Mouse (Mus musculus): ENCODE data around the gene Cckar. TPM values are rescaled to one million over a fixed set of nuclear protein-coding genes. Genes with fewer than 3 reads are reported as not detected.

Cckar gene
- polyA plus RNA-seq (2014; fragmentation: Nextera tagmentation; extraction: Ambion mirVana), result 10.8 and 23.2 TPM in 2 replicates

DNA sequence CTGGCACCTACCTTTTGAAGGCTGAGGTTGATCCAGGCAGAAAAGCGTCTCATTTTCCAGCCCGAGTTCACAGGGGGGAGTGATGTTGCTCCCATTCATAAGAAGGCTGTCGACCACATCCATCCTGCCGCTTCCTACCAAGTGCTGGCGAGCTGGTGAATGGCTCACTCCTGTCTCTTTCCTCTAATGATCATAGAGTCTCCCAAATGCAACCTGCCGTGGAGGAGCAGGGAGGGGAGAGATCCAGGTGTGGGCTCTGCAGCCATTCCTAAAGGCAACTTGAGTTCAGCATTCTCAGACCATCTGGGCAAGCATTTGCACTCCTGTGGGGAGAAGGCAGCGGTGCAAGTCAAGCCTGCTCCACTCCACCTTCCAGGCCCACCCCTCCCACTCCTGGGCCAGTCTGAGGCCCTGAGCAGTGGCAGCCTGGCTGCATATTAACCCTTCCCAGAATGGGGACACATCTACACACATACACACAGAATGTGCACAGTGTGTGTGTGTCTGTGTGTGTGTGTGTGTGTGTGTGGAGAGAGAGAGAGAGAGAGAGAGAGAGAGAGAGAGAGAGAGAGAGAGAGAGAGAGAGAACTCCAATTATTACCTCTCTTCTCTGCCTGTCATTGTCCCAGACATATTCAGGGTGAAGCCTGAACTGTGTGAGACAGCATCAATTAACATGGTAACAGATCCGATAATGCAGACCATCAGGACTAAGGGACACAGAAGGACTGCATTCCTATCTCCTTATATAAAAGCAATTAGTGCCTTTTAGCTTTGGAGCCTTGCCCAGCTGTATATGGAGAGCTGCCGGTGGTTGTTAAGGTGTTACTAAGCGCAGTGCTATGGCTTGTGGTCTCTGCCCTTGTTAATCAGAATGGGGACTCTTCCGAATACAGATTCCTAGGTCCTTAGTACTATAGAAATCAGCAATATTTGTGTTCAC is at the start of gene Cckar:
Cckar (minus strand) TSS at position 471 of the 943 bp plus-strand sequence.
- H3K4me2 ChIP-seq (replicated peaks; ENCODE audit: low read depth, low read length), result peak within 1 kb of the TSS; percentile 29
- peak; percentile 86 for ATAC-seq (ENCODE audit: insufficient number of reproducible peaks, insufficient read depth, low FRiP score, low read depth)
- H3K4me3 ChIP-seq (ENCODE audit: low read depth, low read length), result peak within 1 kb of the TSS; percentile 17
- no peak within 1 kb of the TSS for H3K9ac ChIP-seq (replicated peaks; ENCODE audit: low read depth, low read length)
- H3K36me3 ChIP-seq (ENCODE audit: control insufficient read depth, insufficient read depth, low read length), result no peaks in the 10 kb centered on the region
- H3K9me3 ChIP-seq (ENCODE audit: control insufficient read depth, low read depth, low read length), result no peaks in the 10 kb centered on the region
- WGBS, result 39% methylated on average over 11 of the region's 11 CpGs
- 0 out of 2 replicates have a peak, but pooled peaks cover 2% of the 10 kb centered on the region for H3K4me1 ChIP-seq (ENCODE audit: control insufficient read depth, insufficient read depth, low read length)
- no peak within 1 kb of the TSS for H3K27ac ChIP-seq (ENCODE audit: low read length)
- no peaks in the 10 kb centered on the region for H3K27me3 ChIP-seq (ENCODE audit: control insufficient read depth, insufficient read depth, low read length)

DNA sequence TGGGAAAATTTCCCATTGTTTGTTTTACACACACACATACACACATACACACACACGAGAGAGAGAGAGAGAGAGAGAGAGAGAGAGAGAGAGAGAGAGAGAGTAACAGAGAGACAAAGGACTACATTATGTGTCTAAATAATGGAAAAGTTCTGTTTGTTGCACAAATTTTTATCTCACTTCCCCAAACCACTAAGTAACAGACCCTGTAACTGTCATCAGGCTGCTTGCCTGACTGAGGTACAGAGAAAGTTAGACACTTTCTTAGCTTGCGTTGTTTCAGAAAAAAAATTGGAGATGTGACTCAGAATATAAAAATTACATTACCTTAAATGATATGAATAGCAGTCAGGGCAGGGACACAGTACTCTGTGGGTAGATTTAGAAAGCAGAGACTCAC is 36.6 kb upstream of the Cckar start:
- Histone ChIP-seq H3K27me3 (ENCODE audit: control insufficient read depth, insufficient read depth, low read length) (no peaks in the 10 kb centered on the region), H3K27ac (ENCODE audit: low read length) (no peak overlapping the region), H3K4me2 (replicated peaks; ENCODE audit: low read depth, low read length) (no peak overlapping the region), H3K9me3 (ENCODE audit: control insufficient read depth, low read depth, low read length) (no peaks in the 10 kb centered on the region), H3K9ac (replicated peaks; ENCODE audit: low read depth, low read length) (no peak overlapping the region), H3K36me3 (ENCODE audit: control insufficient read depth, insufficient read depth, low read length) (no peaks in the 10 kb centered on the region), H3K4me3 (ENCODE audit: low read depth, low read length) (no peak overlapping the region), H3K4me1 (ENCODE audit: control insufficient read depth, insufficient read depth, low read length) (no peaks in the 10 kb centered on the region)
- no peak for ATAC-seq (ENCODE audit: insufficient number of reproducible peaks, insufficient read depth, low FRiP score, low read depth)
- 84% methylated on average over 2 of the region's 2 CpGs for WGBS

DNA sequence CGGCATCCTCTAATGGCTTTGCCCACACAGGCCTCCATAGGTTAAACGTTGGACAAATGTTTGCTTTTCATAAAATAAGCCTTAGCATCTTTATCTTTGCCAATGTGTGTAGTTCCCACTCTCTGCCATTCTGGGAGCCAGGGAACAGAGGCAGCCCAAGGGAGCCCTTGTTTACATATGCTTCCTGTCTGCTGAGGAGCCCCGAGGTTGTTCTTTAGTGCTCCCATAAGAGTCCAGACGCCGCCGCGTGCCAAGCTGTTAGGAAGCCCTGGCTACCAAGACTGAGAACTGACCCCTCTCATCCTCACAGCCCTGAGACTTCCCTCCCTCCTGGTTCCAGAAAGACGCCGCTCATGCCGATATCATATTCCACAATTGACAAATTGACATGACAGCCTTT is 25.4 kb upstream of the Cckar start:
- no peak overlapping the region for H3K4me2 ChIP-seq (replicated peaks; ENCODE audit: low read depth, low read length)
- no peaks in the 10 kb centered on the region for H3K27me3 ChIP-seq (ENCODE audit: control insufficient read depth, insufficient read depth, low read length)
- H3K36me3 ChIP-seq (ENCODE audit: control insufficient read depth, insufficient read depth, low read length), result no peaks in the 10 kb centered on the region
- no peaks in the 10 kb centered on the region for H3K4me1 ChIP-seq (ENCODE audit: control insufficient read depth, insufficient read depth, low read length)
- H3K9ac ChIP-seq (replicated peaks; ENCODE audit: low read depth, low read length), result no peak overlapping the region
- H3K4me3 ChIP-seq (ENCODE audit: low read depth, low read length), result no peak overlapping the region
- ATAC-seq (ENCODE audit: insufficient number of reproducible peaks, insufficient read depth, low FRiP score, low read depth), result peak; percentile 53; the same call in 1 of the 2 replicates
- 56% methylated on average over 10 of the region's 10 CpGs for WGBS
- H3K27ac ChIP-seq (ENCODE audit: low read length), result no peak overlapping the region
- no peaks in the 10 kb centered on the region for H3K9me3 ChIP-seq (ENCODE audit: control insufficient read depth, low read depth, low read length)

DNA sequence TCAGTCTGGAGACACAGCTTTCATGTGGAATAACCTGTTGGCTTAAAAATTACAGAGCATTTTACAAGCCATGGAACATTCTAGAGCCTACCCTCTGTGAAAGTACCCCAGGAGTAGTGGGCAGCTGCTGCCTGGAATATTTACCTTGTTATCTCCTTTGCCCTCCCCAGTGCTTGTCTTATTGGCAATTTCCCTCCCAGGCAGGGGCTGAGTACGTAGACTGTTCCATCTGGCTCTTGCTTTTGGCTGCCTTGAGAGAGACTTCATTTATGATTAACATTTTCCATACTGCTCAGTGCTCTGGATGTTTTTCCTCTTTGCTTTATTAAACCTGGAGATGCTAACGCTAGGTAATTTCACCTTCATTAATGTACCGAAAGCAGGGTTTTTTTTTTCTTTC is 20.1 kb upstream of the Cckar start:
- no peaks in the 10 kb centered on the region for H3K4me1 ChIP-seq (ENCODE audit: control insufficient read depth, insufficient read depth, low read length)
- no peak for ATAC-seq (ENCODE audit: insufficient number of reproducible peaks, insufficient read depth, low FRiP score, low read depth)
- H3K4me3 ChIP-seq (ENCODE audit: low read depth, low read length), result no peak overlapping the region
- H3K36me3 ChIP-seq (ENCODE audit: control insufficient read depth, insufficient read depth, low read length), result no peaks in the 10 kb centered on the region
- no peaks in the 10 kb centered on the region for H3K27me3 ChIP-seq (ENCODE audit: control insufficient read depth, insufficient read depth, low read length)
- no peaks in the 10 kb centered on the region for H3K9me3 ChIP-seq (ENCODE audit: control insufficient read depth, low read depth, low read length)
- no peak overlapping the region for H3K9ac ChIP-seq (replicated peaks; ENCODE audit: low read depth, low read length)
- no peak overlapping the region for H3K4me2 ChIP-seq (replicated peaks; ENCODE audit: low read depth, low read length)
- 77% methylated on average over 3 of the region's 3 CpGs for WGBS
- H3K27ac ChIP-seq (ENCODE audit: low read length), result no peak overlapping the region

DNA sequence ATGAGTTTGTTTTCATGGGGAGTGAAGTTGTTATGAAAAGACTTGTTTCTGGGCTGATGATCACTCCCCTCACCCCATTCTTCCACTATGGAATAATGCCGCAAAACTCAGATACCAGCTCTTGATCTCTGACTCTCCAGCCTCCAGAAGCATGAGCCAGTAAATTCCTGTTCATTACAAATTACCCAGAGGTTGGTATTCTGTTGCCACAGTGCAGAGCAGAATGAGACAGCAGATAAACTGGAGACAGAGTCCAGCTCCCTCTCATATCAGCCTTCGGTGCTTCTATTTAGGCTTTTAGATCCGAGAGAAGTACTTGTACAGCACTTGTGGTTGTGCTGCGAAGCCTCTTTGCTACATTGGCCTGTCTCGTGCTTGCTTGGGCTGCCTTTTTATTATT is 18.5 kb upstream of the Cckar start:
- Histone ChIP-seq H3K36me3 (ENCODE audit: control insufficient read depth, insufficient read depth, low read length) (no peaks in the 10 kb centered on the region), H3K27ac (ENCODE audit: low read length) (no peak overlapping the region), H3K4me3 (ENCODE audit: low read depth, low read length) (no peak overlapping the region), H3K27me3 (ENCODE audit: control insufficient read depth, insufficient read depth, low read length) (no peaks in the 10 kb centered on the region), H3K4me1 (ENCODE audit: control insufficient read depth, insufficient read depth, low read length) (no peaks in the 10 kb centered on the region), H3K4me2 (replicated peaks; ENCODE audit: low read depth, low read length) (no peak overlapping the region), H3K9ac (replicated peaks; ENCODE audit: low read depth, low read length) (no peak overlapping the region), H3K9me3 (ENCODE audit: control insufficient read depth, low read depth, low read length) (no peaks in the 10 kb centered on the region)
- no peak for ATAC-seq (ENCODE audit: insufficient number of reproducible peaks, insufficient read depth, low FRiP score, low read depth)
- 65% methylated on average over 5 of the region's 5 CpGs for WGBS

DNA sequence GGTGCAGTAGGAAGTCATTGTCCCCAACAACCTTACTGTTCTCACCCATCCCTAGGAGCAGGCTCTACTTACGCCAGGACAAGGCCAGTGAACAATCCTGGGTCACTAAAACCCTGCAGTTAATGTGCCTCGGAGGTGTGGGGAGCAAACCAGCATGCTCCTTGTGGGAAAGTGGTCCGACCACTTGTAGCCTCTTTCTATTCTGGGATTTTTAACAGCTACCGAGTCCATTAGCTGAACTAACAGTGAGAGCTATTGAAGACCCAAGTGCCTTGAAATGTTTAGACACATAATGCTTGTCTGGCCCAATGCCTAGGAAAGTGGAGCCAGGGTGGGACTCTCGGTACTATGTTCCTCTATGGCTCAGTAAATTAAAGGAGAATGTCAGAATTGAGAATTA is 9.0 kb upstream of the Cckar start:
- ATAC-seq (ENCODE audit: insufficient number of reproducible peaks, insufficient read depth, low FRiP score, low read depth), result no peak
- Histone ChIP-seq H3K27ac (ENCODE audit: low read length) (no peak overlapping the region), H3K4me1 (ENCODE audit: control insufficient read depth, insufficient read depth, low read length) (no peaks in the 10 kb centered on the region), H3K27me3 (ENCODE audit: control insufficient read depth, insufficient read depth, low read length) (no peaks in the 10 kb centered on the region), H3K9me3 (ENCODE audit: control insufficient read depth, low read depth, low read length) (no peaks in the 10 kb centered on the region), H3K4me2 (replicated peaks; ENCODE audit: low read depth, low read length) (no peak overlapping the region), H3K4me3 (ENCODE audit: low read depth, low read length) (no peak overlapping the region), H3K9ac (replicated peaks; ENCODE audit: low read depth, low read length) (no peak overlapping the region), H3K36me3 (ENCODE audit: control insufficient read depth, insufficient read depth, low read length) (no peaks in the 10 kb centered on the region)
- 40% methylated on average over 5 of the region's 5 CpGs for WGBS

DNA sequence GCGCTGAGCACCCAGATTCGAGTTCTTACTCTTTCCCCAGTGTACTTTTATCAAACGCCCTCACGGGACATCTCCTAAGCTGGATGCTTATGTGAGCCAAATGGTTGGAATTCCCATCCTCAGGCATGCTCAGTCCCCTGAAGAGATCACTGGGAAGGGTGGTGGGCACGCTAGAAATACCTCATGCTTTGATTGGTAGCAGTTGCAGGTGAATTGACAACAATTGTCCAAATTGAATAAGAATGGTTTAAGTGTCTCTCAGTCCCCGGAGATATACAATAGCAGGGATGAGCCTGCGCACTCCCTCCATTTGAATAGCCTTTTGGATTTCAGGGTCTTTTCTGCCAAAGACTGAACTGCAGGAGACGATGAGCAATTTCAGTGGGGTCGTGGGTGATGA is 3.8 kb upstream of the Cckar start:
- H3K4me1 ChIP-seq (ENCODE audit: control insufficient read depth, insufficient read depth, low read length), result no peaks in the 10 kb centered on the region
- H3K9ac ChIP-seq (replicated peaks; ENCODE audit: low read depth, low read length), result no peak overlapping the region
- H3K27ac ChIP-seq (ENCODE audit: low read length), result no peak overlapping the region
- WGBS, result 74% methylated on average over 9 of the region's 9 CpGs
- no peak overlapping the region for H3K4me2 ChIP-seq (replicated peaks; ENCODE audit: low read depth, low read length)
- H3K27me3 ChIP-seq (ENCODE audit: control insufficient read depth, insufficient read depth, low read length), result no peaks in the 10 kb centered on the region
- H3K4me3 ChIP-seq (ENCODE audit: low read depth, low read length), result no peak overlapping the region
- no peaks in the 10 kb centered on the region for H3K9me3 ChIP-seq (ENCODE audit: control insufficient read depth, low read depth, low read length)
- H3K36me3 ChIP-seq (ENCODE audit: control insufficient read depth, insufficient read depth, low read length), result no peaks in the 10 kb centered on the region
- no peak for ATAC-seq (ENCODE audit: insufficient number of reproducible peaks, insufficient read depth, low FRiP score, low read depth)

DNA sequence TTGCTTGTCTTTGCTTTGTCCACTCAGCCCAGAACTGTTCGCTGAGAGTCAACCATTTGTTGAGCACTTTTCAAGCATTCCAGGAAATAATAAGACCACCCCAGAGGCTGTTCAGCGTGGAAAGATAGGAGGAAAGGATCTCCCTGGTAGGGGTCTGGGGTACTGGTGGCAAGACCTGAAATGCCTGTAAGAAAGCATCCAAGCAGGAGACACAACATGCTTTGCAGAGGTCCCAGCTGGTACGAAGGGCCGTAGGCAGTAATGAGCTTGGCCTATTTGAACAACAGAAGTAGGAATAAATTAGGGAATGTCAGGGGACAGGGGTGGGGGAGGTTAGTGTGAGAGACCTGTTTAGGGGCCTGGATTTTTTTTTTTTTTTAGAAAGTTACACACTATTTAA is 686 bp upstream of the Cckar start:
- Histone ChIP-seq H3K27ac (ENCODE audit: low read length) (no peak overlapping the region), H3K36me3 (ENCODE audit: control insufficient read depth, insufficient read depth, low read length) (no peaks in the 10 kb centered on the region), H3K4me1 (ENCODE audit: control insufficient read depth, insufficient read depth, low read length) (no peaks in the 10 kb centered on the region), H3K4me3 (ENCODE audit: low read depth, low read length) (no peak overlapping the region), H3K9me3 (ENCODE audit: control insufficient read depth, low read depth, low read length) (no peaks in the 10 kb centered on the region), H3K27me3 (ENCODE audit: control insufficient read depth, insufficient read depth, low read length) (no peaks in the 10 kb centered on the region), H3K9ac (replicated peaks; ENCODE audit: low read depth, low read length) (no peak overlapping the region), H3K4me2 (replicated peaks; ENCODE audit: low read depth, low read length) (no peak overlapping the region)
- WGBS, result 65% methylated on average over 4 of the region's 4 CpGs
- ATAC-seq (ENCODE audit: insufficient number of reproducible peaks, insufficient read depth, low FRiP score, low read depth), result no peak
